Mouse (Mus musculus): Measurements from ENCODE around the gene Shf.
A peak's percentile ranks its signal among the peaks of the same experiment; 100 is the strongest.
"Not testable (repeated sequence)": the region's sequence is repeated elsewhere in the genome, so short reads cannot be mapped to it uniquely, and the experiment has no call there.

The Shf gene

GRCm38 (mm10) chr2:122368995-122369739 lies at the start of gene Shf:
TSS of gene Shf (minus strand) at chr2:122369162.
- DNase-seq: peak; percentile 98

GRCm38 (mm10) chr2:122408928-122409327 lies 40.0 kb upstream of the Shf start:
- DNase-seq: no peak

- no peak for DNase-seq
Measured at GRCm38 (mm10) chr2:122407607-122408006, 38.6 kb upstream of the Shf start.

GRCm38 (mm10) chr2:122396150-122396549 lies 27.2 kb upstream of the Shf start:
- DNase-seq: no peak

- not testable (repeated sequence) for DNase-seq
Measured at GRCm38 (mm10) chr2:122387135-122387534, 18.2 kb upstream of the Shf start.

GRCm38 (mm10) chr2:122385095-122385494 lies 16.1 kb upstream of the Shf start:
- no peak for DNase-seq

- DNase-seq: no peak
Measured at GRCm38 (mm10) chr2:122382121-122382520, 13.2 kb upstream of the Shf start.

GRCm38 (mm10) chr2:122381329-122382103 lies 12.6 kb upstream of the Shf start:
- DNase-seq: peak in 1 of 2 experiments; percentile 6

- DNase-seq: peak; percentile 87 to 91
Measured at GRCm38 (mm10) chr2:122380768-122381311, 11.9 kb upstream of the Shf start.

- peak in 1 of 2 experiments; percentile 7 for DNase-seq
Measured at GRCm38 (mm10) chr2:122379292-122379650, 10.3 kb upstream of the Shf start.

- DNase-seq: peak; percentile 71 to 76
Measured at GRCm38 (mm10) chr2:122378421-122379291, 9.7 kb upstream of the Shf start.

- peak; percentile 78 to 81 for DNase-seq
Measured at GRCm38 (mm10) chr2:122377751-122378246, 8.8 kb upstream of the Shf start.

GRCm38 (mm10) chr2:122377215-122377674 lies 8.3 kb upstream of the Shf start:
- DNase-seq: peak; percentile 97 to 99

GRCm38 (mm10) chr2:122376041-122376561 lies 7.1 kb upstream of the Shf start:
- peak; percentile 64 to 70 for DNase-seq

- peak; percentile 97 to 98 for DNase-seq
Measured at GRCm38 (mm10) chr2:122375391-122375991, 6.5 kb upstream of the Shf start.

GRCm38 (mm10) chr2:122374666-122375331 lies 5.8 kb upstream of the Shf start:
- peak; percentile 48 to 61 for DNase-seq

- DNase-seq: peak; percentile 25 to 36
Measured at GRCm38 (mm10) chr2:122374012-122374411, 5.0 kb upstream of the Shf start.

- DNase-seq: no peak
Measured at GRCm38 (mm10) chr2:122372541-122372940, 3.6 kb upstream of the Shf start.

- DNase-seq: peak in 1 of 2 experiments; percentile 2
Measured at GRCm38 (mm10) chr2:122372067-122372466, 3.1 kb upstream of the Shf start.

GRCm38 (mm10) chr2:122370101-122370750 lies 1.3 kb upstream of the Shf start:
- DNase-seq: no peak

Measured in cerebellum, postnatal 10 days (tissue).